In genomic region chr4:44046066-44046465, GRCm38 (mm10) we compare ENCODE assay signal across 20 mouse cellular contexts. TPM values are rescaled to one million over a fixed set of nuclear protein-coding genes. Genes with fewer than 3 reads are reported as not detected.
A peak's percentile ranks its signal among the peaks of the same experiment; 100 is the strongest.
DNase-seq lines count a peak whose midpoint lies in the region; ATAC-seq lines count a peak whose summit lies in the region.
"Had no signal": no experiment of that assay in that cellular context is flagged by ENCODE, and none has a peak within 500 bp of the region (broad histone marks: within the 10 kb centered on the region; RNA-seq: fewer than 3 reads in every experiment).

No protein-coding gene starts in this region.

- peak; percentile 22 for ATAC-seq in CD4-positive, CD25-positive, alpha-beta regulatory T cell, adult 4 months
- no peak for ATAC-seq in erythroid progenitor cell, adult 5-6 weeks (replicated peaks; ENCODE audit: low FRiP score, poor library complexity, severe bottlenecking)
- ATAC-seq: forebrain, embryonic 14.5 days; forebrain, postnatal 0 days; intestine, embryonic 16.5 days had no signal

- DNase-seq in CD4-positive helper T cell, adult 2 months (ENCODE audit: low read depth, low spot score) = peak; percentile 37
- DNase-seq in gonadal fat pad, adult 2 months (ENCODE audit: low read depth) = peak; percentile 22
- DNase-seq in heart, adult 9 months (ENCODE audit: low spot score in 2 of 2) = no peak
- no peak for DNase-seq in kidney, adult 18-20 months
- DNase-seq: adrenal gland, adult 8-10 months; adrenal gland, postnatal 25 days; B cell, adult 2 months; cerebellum, adult 11-12 months; cerebellum, adult 8-10 months; cerebellum, postnatal 10 days; cerebellum, postnatal 36 days; embryo, embryonic 11 days; forebrain, postnatal 0 days; gastrocnemius, postnatal 25 days; heart, adult 2 months; kidney, adult 2 months had no signal

RNA-seq across cellular contexts. Expression of gene Gne, which starts 37.9 kb away (rescaled TPM):
- polyA plus RNA-seq in CD4-positive, CD25-positive, alpha-beta regulatory T cell, adult 4 months (2017; shearing (Covaris generic)) = 10 to 100 TPM; 20.5 to 20.9 TPM
- 58.9 and 91.4 TPM in 2 replicates for polyA plus RNA-seq in gonadal fat pad, adult 2 months (2012; rRNA removed)
- 3.6 and 6.3 TPM in 2 replicates for total RNA-seq in erythroid progenitor cell, adult 5-6 weeks (2015; ENCODE audit: low replicate concordance)
- total RNA-seq in erythroid progenitor cell, adult 5-6 weeks (2017; ENCODE audit: low replicate concordance) = 2.5 and 7.6 TPM in 2 replicates

RNA-seq across cellular contexts. Expression of gene Clta, which starts 41.8 kb away (rescaled TPM):
- polyA plus RNA-seq in CD4-positive, CD25-positive, alpha-beta regulatory T cell, adult 4 months (2017; shearing (Covaris generic)) = 10 to 100 TPM; 66.1 to 83.6 TPM
- polyA plus RNA-seq in gonadal fat pad, adult 2 months (2012; rRNA removed) = 156 and 199 TPM in 2 replicates
- total RNA-seq in erythroid progenitor cell, adult 5-6 weeks (2015; ENCODE audit: low replicate concordance) = 151 and 166 TPM in 2 replicates
- total RNA-seq in erythroid progenitor cell, adult 5-6 weeks (2017; ENCODE audit: low replicate concordance) = 108 and 147 TPM in 2 replicates

Comparison
In these comparisons a context has a peak if more than half of its experiments do, and no peak if none do; other contexts are left out.
1. DNase-seq: peak in CD4-positive helper T cell, adult 2 months (single experiment) and gonadal fat pad, adult 2 months (single experiment); none in heart, adult 9 months (0 of 2) and kidney, adult 18-20 months (single experiment).